Mouse (Mus musculus) c-Kit-positive CD71-negative TER-119-negative erythroid progenitor cells, embryonic 14.5 days (primary cell): ENCODE results near the gene Cnep1r1.

Source experiments
- DNase-seq: peaks from one replicate; pipeline ENCODE4 v3.0.0-alpha.2; 2013; ENCODE audit warnings: low read depth

Cnep1r1 gene

DNA sequence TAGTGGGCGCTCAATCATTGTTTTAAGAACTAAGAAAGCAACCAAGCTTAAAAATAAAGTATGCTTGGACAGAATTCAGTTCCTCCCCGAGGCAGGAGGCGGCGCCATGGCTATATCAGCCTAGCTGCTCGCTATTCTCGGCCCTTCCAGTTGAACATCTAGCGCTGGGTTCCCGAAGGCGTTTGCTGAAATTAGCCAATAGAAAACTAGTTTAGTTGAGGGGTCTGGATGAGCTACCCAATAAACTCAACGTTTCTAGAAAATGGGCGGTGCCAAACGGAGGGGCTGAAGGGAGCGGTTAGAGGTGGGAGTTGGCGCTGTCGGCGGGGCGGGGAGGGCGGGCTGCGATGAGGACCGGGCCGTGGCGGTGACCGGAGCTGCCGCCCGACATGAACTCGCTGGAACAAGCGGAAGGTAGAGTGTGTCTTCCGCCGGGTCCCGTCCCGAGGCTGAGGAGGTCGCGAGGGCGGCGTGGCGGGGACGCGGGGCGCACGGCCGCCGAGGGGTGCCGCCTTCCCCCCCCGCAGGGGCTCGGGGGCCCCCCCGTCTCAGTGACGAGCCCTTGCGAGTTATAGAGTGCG lies at the start of gene Cnep1r1:
Gene Cnep1r1, plus strand, starts transcription at position 314 of the 581 bp plus-strand sequence.
- peak; percentile 98 for DNase-seq

GRCm38 (mm10) chr8:88082183-88082582 lies 36.4 kb upstream of the Cnep1r1 start:
- no peak for DNase-seq

- DNase-seq = no peak
Measured at GRCm38 (mm10) chr8:88088006-88088405, 30.6 kb upstream of the Cnep1r1 start.

DNA sequence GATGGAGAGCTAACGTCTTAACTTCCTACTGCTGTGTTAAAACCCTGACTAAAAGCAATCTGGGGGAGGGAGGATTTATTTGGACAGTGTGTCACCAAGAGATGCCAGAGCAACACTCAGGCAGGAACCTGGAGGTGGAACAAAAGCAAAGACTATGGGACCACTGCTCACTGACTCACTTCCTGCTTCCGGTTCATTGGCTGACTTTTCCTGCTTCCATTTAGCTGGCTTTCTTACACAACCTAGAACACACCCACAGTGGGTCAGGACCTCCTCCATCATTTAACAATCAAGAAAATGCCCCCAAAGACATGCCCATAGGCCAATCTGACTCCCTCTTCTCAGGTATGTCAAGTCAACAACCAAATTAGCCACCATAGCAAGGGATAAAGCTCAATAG lies 26.9 kb upstream of the Cnep1r1 start:
- no peak for DNase-seq

DNA sequence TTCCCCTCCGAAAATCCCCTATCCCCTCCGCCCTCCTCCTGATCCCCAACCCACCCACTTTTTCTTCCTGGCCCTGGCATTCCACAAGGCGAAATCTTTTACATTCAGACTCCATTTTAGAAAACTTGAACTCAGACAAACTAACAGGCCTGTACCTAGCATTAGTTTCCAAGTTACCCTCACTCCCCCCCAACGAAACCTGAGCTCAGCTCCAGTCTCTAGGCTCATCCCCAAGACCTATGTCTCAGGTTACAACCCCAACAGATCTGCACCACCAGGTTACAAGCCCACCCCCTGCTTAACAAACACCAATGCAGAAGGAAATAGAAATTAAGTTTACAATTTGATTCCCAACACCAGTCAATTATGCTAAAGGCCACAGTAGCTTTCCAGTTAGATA lies 25.2 kb upstream of the Cnep1r1 start:
- DNase-seq = no peak

DNA sequence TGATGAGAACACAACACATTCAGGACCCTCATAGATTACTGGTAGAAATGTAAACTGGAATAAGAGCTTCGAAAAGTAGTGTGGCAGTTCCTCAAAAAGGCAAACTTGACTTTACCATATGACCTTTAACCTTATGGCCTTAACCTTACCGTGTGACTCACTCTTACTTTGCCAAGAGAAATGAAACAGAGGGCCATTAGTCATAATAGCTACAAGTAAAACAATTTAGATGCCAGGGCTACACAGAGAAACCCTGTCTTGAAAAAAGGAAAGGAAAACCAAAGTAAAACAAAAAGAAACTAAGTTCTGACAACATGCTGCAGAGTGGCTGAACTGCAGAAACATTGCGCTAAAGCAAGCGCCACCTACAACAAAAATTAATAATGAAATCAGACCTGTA lies 19.7 kb upstream of the Cnep1r1 start:
- no peak for DNase-seq

GRCm38 (mm10) chr8:88099526-88099925 lies 19.0 kb upstream of the Cnep1r1 start:
- peak; percentile 48 for DNase-seq

DNA sequence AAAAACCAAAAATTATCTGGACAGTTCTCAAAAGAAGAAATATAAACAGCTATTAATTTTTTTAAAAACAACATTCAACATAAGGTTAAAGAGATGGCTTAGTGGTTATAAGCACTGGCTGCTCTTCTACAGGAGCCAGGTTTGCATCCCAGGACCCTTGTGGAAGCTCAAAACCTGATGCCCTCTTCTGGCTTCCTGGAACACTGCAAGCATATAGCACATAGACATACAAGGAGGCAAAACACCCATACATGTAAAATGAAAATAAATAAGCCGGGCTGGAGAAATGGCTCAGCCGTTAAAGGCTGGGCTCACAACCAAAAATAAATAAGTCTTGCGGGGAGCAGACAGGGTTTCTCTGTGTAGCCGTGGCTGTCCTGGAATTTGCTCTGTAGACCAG lies 9.3 kb upstream of the Cnep1r1 start:
- DNase-seq = no peak

DNA sequence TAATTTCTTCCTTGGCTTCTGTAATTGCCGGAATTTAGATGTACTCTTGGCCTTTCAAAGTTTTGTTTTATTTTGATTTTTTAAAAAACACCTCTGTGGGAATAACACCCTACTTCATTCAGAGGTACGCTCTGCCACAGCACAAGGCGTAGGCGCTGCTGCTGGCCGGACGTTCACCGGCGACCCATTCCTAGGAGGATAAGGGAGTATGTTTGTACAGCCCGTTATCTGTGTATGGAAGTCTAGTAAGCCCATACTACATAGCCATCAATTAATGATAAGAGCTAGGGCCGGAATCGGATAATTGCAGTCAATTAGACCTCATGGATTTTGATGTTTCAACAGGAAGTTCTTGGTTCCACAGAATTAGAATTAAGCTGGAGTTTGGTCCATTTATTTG lies 507 bp downstream of the Cnep1r1 start:
- peak; percentile 13 for DNase-seq

DNA sequence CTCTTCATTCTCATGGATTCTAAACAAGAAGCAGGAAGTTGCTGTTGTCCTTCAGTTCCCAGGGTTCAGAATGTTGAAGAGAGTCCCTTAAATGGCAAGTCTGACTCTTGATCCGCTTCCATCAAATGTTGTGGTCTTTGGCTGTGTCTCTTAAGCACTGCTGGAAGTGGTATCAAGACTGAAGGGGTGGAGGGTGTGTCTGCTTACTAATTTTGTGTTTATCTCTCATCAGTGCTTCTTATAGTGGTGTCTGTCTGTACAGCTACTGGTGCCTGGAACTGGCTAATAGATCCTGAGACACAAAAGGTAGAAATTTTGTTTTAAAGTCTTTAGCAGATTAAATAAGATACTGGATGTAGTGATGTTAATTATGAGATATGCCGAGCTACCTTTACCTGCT lies 6.3 kb downstream of the Cnep1r1 start:
- DNase-seq = no peak

GRCm38 (mm10) chr8:88129397-88129796 lies 10.8 kb downstream of the Cnep1r1 start:
- no peak for DNase-seq

DNA sequence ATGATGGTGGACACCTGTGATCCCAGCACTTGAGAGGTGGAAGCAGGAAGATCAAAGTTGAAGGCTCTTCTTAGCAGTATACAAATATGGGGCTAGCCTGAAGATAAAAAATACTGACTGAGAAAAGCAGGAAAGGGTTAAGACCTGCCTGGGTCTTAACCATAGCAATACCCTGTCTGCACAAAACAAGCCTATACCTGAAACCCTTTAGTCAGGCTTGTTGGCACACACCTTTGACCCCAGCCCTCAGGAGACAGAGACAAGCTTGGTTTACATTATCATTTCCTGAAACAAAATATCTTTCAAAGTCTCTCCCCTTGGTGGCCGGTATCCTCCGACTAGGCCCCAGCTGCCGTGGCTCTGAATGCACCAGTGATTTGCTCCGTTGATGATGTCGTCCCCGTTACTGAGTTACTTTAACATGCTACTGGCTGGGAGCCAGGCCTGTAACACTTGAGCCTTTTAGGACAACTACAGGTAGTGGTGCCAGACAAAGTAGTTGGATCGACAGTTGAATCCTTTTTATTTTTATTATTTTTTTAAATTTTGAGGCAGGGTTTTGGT lies 12.3 kb downstream of the Cnep1r1 start:
- no peak for DNase-seq

- peak; percentile 81 for DNase-seq
Measured at GRCm38 (mm10) chr8:88137748-88138484, 19.3 kb downstream of the Cnep1r1 start, which contains the start of gene Heatr3. TSS of gene Heatr3 (plus strand) at chr8:88137855.

- DNase-seq = no peak
Measured at GRCm38 (mm10) chr8:88139256-88139655, 20.7 kb downstream of the Cnep1r1 start.

GRCm38 (mm10) chr8:88141629-88142028 lies 23.1 kb downstream of the Cnep1r1 start:
- DNase-seq = no peak

- DNase-seq = no peak
Measured at GRCm38 (mm10) chr8:88144041-88144440, 25.5 kb downstream of the Cnep1r1 start.

DNA sequence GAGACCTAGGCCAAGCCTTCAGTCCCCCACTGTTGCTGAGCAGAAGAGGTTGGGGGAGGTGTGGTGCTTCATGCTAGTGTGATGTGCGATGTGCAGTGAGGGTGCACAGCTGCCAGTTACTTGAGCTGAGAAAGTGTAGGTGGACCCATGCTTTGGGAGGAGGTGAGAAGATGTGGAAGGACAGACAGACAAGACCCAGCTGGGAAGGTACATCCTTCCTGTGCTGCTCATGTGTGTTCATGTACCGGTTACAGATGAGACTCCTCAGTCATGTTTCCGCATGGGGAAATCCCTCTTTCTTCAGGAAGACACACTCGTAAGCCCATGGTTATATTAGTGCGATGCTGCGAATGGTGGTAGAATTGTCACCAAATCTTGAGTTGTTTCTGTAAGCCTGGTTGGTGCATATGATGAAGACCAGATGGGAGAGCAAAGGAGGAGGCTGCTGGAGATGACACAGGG lies 32.4 kb downstream of the Cnep1r1 start:
- no peak for DNase-seq

- no peak for DNase-seq
Measured at GRCm38 (mm10) chr8:88160237-88160995, 41.8 kb downstream of the Cnep1r1 start.

DNA sequence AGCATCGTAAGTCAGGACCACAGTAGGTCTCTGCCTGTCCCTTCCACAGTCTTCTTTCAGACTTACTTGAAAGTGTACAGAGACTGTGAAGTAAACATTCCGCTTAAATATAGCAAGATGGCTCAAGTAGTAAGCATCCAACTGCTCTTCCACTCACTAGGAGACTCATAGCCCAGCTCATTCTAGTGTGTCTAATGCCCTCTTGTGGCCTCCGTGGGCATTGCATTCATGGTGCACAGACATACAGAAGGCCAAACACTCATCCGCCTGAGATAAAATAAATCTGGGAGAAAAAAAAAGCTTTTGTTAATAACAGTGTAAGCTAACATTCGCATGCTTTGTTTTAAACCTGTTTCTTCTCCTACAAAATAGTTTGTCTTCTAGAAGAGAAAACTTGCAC lies 42.9 kb downstream of the Cnep1r1 start:
- peak; percentile 66 for DNase-seq

GRCm38 (mm10) chr8:88175264-88175663 lies 56.7 kb downstream of the Cnep1r1 start:
- no peak for DNase-seq

- no peak for DNase-seq
Measured at GRCm38 (mm10) chr8:88177291-88177690, 58.7 kb downstream of the Cnep1r1 start.

GRCm38 (mm10) chr8:88183121-88183520 lies 64.6 kb downstream of the Cnep1r1 start:
- DNase-seq = no peak
